Mouse (Mus musculus): ENCODE measurements at regions not wholly inside any gene's neighbourhood (a gene's known extent, or its start where the extent isn't known, plus 50 kb on each side); places are given as distances from the start of the nearest gene placed in this dataset.
"Not testable (repeated sequence)": the region's sequence is repeated elsewhere in the genome, so short reads cannot be mapped to it uniquely, and the experiment has no call there.

DNA sequence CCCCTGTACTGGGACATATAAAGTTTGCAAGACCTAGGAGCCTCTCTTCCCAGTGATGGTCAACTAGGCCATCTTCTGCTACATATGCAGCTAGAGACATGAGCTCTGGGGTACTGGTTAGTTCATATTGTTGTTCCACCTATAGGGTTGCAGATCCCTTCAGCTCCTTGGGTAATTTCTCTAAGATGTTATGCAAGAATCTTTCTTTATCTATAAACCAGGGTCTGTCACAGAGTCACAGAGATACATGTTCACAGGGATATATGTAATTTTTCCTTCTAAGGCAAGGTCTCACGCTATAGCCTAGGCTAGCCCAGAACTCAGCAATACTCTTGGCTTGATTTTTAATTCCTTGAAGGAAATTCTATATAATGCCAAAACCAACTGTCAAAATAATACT lies 56.9 kb downstream of the Zfp36l1 start:
- DNase-seq (ENCODE audit: low read depth, low spot score), result not testable (repeated sequence)

GRCm38 (mm10) chr12:80055394-80055793 lies 57.4 kb downstream of the Zfp36l1 start:
- no peak for DNase-seq (ENCODE audit: low read depth, low spot score)

GRCm38 (mm10) chr12:80054655-80055037 lies 58.2 kb downstream of the Zfp36l1 start:
- no peak for DNase-seq (ENCODE audit: low read depth, low spot score)

DNA sequence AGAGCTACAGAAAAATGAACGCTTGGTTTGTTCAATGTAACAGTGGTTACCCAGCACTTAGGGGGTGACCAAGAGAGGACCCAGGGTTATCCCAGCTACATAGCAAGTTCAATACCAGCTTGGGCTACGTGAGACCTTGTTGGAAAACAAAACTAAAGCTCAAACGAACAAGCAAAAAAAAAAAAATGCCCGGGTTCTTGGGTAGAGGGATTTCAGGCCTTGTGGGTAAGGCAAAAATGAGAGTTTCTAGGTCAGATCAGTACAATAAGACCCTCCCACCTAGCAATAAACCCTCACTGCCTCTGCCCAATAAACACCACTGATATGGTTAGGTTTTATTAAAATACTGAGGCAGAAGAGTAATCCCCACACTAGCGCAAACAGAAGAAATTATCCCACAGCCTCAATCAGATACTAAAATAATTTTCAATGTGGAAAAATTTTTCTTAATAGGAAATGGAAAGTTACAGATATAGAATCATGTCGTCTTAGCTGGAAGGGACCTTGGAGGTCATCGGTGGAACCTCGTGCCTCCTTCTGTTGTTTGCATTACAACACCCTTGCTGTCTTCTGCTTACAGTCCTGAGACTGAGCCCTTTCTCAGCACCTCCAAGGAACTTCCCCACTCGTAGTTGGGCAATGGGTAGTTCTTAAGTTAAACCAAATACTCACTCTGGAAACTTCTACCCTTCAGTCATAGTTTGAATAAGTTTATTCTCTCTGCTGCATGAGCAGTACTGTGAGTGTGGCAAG lies 58.7 kb downstream of the Zfp36l1 start:
- DNase-seq (ENCODE audit: low read depth, low spot score), result no peak

DNA sequence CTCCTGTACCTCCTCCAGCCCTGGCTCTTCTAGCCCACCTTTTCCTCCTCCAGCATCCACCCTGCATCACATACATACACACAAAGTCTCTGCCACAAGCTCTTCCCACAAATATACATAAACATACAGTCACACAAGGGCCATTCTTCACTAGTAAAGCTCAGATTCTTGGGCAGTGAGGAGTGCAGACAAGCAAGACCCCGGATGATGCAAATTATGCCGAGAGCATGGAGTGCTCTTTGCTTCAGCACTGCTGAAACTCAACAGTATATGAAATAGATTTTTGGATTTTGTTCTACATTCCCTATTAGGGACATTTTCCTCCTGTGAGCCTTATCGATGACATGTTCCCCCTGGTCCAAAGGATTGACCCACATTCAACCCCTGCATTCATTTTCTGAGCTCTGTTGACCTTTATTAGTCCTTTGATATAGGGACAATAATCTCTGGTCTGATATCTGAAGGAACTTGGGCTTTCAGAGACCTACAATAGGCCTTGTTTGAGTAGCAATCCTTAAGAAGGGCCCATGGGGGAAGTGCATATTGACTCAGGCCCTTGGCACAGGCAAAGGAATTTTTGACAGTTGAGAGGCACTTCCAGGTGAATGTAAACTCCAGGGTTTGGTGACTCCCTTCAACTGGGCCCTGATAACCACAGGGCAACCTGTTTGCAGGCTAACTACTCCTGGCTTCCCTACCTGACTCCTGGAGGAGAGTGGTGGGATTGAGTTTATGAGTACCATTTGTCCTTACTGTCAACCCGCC lies 64.4 kb downstream of the Zfp36l1 start:
- no peak for DNase-seq (ENCODE audit: low read depth, low spot score)

- DNase-seq (ENCODE audit: low read depth, low spot score), result no peak
Observed at GRCm38 (mm10) chr12:80046625-80047303, 66.0 kb downstream of the Zfp36l1 start.

DNA sequence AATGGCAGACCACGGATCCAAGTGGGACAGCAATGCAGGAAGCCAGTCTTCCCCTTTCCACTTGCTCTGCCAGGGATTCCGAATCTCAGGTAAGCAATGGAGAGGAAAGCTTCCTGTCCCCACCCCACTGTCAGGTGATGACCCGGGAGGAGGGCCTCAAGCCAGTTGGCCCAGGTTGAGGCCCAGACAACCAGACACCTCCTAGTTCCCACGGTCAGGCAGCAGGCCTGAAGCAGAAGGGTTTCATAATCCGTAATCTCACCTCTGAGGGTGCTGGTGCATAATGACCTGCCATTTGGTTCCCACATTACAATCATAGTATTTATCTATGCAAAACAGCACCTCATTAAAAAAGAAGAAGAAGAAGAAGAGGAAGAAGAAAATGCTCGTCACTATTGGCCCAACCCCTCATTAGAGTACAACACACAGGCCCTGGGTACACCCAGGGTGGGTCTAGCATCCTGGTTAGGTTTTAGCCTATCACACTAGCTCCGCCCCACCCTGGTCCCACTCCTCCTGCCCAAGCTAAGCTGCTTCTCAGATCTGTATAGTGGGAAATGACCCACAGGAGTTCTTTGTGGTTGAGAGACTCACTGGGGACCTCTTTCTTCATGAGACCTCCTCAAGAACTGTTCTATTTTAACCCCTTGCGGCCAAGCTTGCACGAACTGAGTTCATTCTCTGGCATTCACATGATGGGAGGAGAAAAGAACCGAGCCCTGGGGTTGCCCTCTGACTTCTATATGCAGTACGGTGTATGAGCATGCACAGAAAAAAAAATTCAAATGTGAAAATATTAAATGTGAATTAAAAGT lies 71.1 kb downstream of the Zfp36l1 start:
- DNase-seq (ENCODE audit: low read depth, low spot score), result no peak

DNA sequence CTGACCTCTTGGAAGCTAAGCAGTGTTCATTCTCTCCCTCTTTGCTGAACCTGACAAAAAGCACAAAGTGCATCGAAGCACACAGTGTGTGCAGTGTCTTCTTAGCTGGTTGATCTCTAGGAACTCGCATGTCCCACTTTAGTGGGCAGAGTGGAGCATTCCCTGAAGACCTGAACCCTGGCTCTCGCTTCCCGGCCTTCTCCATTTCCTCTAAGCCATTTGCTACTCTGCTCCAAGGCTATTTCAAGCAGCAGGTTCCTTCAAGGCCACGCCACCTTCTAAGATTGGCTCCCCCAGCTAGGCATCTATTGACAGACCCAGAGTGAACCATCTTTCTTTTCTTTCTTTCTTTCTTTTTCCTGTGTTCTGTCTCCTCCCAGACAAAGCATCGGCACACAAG lies 71.8 kb downstream of the Zfp36l1 start:
- no peak for DNase-seq (ENCODE audit: low read depth, low spot score)

- DNase-seq (ENCODE audit: low read depth, low spot score), result no peak
Observed at GRCm38 (mm10) chr12:80040233-80040632, 72.6 kb downstream of the Zfp36l1 start.

DNA sequence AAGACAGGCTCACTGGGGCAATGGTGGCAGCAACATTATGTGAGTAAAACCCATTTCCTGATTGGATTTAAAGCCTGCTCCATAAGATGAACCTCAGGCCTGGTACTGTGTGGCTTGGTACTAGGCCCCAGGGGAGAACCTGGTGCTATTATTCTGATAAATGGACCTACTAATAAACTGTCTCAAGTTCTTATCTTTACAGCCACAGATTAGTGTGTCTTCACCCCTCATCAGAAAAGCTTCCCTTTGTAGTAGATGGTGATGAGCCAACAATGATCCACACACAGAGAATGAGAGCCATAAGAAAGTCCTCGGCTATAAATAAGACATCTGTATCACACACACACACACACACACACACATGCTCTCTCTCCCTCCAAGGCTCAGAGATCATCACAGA lies 73.7 kb downstream of the Zfp36l1 start:
- no peak for DNase-seq (ENCODE audit: low read depth, low spot score)

DNA sequence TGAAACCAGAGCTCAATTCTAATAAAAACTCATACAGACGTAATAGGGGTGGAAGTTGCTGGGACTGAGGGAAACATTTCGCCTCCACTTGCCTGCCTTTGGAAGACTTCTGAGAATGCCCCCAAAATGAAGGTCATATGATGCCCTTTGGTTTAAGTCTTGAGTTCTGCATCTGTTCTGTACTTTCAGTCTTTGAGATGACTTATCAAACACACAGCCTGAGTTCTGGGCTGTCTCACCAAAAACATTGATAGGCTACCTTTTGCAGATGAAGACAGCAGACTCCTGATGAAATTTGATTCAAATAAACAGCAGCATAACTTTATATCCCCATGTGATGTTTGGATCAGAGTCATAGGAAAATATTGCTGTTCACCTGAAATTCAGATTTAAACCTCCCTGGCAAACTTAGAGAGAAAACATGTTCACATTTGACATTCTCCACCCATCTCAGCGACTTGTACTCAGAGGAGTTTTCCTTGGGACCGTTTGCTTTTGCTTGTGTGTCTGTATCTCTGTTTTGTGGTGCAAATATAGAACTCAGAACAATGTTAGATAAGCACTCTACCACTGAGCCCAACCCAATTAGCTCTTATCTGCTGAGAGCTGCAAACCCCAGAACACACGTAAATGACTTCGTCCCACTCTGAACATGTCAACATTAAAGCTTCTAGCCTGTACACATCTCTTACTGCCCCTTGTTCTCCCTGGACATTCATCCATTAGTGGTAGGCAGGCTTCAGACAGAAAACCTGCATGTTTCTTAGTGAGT lies 77.1 kb downstream of the Zfp36l1 start:
- DNase-seq (ENCODE audit: low read depth, low spot score), result no peak

- DNase-seq (ENCODE audit: low read depth, low spot score), result no peak
Observed at GRCm38 (mm10) chr12:80034963-80035411, 77.8 kb downstream of the Zfp36l1 start.

- no peak for DNase-seq (ENCODE audit: low read depth, low spot score)
Observed at GRCm38 (mm10) chr12:80034100-80034499, 78.7 kb downstream of the Zfp36l1 start.

DNA sequence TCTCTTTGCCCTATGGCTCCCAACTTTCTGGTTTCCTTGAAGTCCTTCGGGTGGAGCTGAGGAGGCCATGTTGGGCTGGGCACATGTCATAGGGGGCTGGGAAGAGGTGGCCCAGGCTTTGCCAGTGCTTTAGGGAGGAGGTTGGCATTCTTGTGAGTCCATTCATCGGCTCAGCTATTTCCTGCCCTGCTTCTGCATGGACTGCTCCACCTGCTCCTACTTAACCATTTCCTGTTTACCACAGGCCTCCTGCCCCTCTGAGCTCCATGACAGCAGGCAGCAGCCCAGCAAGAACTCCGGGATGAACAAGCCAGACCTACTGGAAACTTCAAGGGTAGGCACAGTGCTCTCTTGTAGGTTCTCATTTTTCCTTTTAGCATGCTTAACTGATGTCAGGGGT lies 80.3 kb downstream of the Zfp36l1 start:
- no peak for DNase-seq (ENCODE audit: low read depth, low spot score)

DNA sequence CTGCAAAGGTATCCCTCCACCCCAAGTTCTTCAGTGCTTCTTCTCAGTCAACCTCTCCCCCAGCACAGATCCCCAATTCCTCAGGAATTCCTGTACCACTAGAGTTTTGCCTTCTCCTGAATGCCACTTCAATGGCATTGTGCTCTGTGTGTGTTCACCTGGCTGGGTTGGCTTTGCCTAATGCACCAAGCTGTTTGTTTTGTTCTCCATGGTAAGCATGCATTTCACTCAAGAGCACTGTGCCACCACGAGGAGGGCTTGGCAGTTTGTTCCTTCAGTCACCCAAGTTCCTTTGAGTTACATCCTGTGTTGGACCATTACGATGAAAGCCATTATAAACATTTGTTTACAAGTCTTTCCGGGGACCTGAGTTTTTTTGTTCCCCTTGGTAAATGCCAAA lies 84.5 kb downstream of the Zfp36l1 start:
- DNase-seq (ENCODE audit: low read depth, low spot score), result no peak

DNA sequence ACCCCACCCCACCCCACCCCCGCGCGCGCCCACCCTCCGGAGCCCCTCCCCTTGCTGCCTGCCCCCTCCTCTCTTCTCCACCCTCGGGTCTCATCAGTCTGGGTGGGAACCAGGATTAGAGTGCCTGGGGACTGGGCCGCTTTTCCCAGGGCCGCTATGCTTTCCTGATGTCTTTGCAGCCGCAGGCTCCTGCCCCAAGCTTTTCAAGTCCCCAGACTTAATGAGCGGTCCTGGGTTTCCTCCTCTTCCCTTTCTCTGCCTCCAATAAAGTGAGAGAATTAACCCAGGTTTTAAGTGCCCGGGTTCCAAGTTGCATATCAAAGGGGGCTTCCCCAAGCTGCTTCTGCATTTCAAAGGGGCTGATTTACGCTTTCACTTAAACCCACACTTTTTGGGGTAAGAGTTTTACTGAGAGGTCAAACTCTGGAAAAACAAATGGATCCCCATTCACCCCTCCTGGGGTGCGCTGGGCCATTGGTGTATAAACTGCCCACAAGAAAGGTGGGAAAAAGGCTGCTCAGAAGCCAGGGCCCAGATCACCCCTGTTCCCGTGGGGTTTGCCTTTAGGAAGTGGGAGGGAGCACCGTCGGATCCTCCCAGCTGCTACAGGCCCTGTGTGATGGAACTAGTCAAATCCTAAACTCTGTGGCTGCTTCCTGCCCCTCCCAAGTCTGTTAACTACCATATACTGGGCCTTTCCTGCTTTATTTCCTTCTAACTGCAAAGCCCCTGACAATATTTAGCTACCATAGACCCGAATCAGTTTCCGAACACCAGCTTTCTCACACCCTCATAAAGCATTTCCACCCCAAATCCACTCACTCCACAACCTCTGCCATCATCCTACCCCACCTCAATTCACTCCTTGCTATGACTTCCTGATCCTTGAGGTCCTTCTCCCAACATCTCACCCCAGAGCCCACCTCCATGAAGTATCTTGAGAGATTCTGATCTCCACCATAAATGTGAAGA lies 89.4 kb downstream of the Zfp36l1 start:
- no peak for DNase-seq (ENCODE audit: low read depth, low spot score)

DNA sequence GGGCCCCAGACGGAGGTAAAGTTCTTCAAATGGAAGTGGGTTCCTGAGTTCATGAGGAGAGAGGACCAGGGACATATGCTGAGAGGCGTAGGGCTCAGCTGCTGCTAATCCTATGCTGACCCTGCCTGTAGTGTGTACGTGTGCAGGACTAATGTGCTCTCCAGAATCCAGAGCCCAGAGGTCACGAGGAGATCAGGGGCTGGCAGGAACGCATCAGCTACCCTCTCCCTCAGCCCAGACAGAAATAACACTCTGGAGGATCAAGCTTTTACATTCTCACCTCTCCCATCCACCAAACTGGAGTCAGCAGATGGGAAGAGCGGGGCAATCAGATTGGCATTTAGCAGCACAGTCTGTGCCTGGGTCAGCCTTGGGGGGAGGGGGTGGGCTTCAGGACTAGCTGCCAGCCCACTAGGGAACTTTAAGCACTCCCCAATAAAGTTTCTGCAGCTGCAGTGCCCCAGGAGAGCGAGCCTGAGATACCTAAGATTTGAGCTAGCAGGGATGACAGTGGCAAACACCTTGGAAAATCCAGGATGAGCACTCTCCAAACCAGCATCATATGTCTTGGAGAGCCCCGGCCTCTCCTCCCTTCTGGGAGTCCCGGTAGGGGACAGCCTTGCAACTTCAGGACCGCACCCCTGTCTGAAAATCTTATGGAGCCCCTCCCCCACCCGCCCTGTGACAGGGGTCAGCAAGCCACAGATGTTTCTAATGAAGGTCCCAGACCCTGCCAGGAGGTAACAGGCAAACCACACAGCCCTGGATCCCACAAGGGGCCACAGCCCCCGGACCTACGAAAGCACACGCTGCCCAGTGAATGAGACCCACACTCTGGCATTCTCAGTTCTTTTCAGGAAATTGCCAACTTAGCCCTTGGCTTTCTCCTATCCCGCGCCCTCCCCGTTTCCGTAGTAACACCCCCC lies 90.4 kb downstream of the Zfp36l1 start:
- DNase-seq (ENCODE audit: low read depth, low spot score), result no peak

GRCm38 (mm10) chr12:80021030-80021473 lies 91.8 kb downstream of the Zfp36l1 start:
- DNase-seq (ENCODE audit: low read depth, low spot score), result no peak

DNA sequence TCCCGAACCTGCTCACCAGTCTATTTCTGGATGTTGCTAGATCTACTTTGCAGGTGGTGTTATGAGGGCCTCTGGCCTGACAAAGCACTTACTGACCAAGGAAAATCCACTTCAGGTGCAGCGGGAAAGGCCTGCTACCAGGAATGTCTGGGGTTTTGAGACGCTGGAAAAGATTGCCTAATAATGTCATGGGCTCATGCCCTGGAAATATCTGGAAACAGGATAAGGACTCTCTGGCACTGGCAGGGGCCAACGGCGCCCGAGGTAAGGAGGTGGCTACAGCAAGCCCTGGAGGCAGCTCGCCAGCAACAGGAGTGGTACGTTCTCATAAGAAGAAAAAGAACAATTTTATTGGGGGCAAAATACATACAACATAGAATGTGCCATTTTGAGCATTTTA lies 94.7 kb downstream of the Zfp36l1 start:
- no peak for DNase-seq (ENCODE audit: low read depth, low spot score)
